Mouse (Mus musculus): ENCODE results near the gene Clca4a. TPM values are rescaled to one million over a fixed set of nuclear protein-coding genes. Genes with fewer than 3 reads are reported as not detected.
A peak's percentile ranks its signal among the peaks of the same experiment; 100 is the strongest.
"Not testable (repeated sequence)": the region's sequence is repeated elsewhere in the genome, so short reads cannot be mapped to it uniquely, and the experiment has no call there.

Clca4a gene
- polyA plus RNA-seq, 1 experiment from 2014 or later: not detected

DNA sequence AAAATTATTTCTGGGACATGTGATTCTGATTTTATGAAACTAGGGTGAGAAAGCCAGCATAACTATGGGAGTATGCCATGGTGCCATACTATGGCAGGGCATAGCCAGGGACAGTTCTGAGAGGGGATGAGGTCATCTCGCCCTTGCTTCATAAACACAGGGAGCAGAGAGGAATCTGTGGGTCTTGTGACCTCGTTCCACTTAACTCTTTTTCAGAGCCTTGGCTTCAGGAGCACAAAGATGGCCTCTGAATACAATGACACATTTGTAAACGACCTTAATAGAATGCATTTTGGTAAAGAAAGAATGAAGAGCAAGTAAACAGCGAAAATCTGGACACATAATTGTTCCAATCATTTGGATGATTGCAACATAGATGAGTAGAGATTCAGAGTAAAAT lies 24.0 kb downstream of the Clca4a start:
- H3K27ac ChIP-seq (ENCODE audit: low read depth): no peak overlapping the region
- H3K4me2 ChIP-seq (ENCODE audit: low read depth, low read length): no peak overlapping the region
- no peaks in the 10 kb centered on the region for H3K4me1 ChIP-seq (ENCODE audit: insufficient read depth)
- no peaks in the 10 kb centered on the region for H3K9me3 ChIP-seq (ENCODE audit: low read length)
- no peak overlapping the region for H3K9ac ChIP-seq (replicated peaks)
- no peaks in the 10 kb centered on the region for H3K36me3 ChIP-seq (replicated peaks; ENCODE audit: insufficient read depth, low read length)
- DNase-seq: no peak
- H3K27me3 ChIP-seq (ENCODE audit: insufficient read depth, low read length): no peaks in the 10 kb centered on the region
- no peak for ATAC-seq
- no peak overlapping the region for H3K4me3 ChIP-seq (ENCODE audit: low read depth, low read length)
- no peak for TF ChIP-seq CTCF (IDR thresholded peaks at IDR 0.05; ENCODE audit: low read depth)
- TF ChIP-seq EP300 (IDR thresholded peaks at IDR 0.05; ENCODE audit: low read depth): no peak
- 59% methylated on average over 4 of the region's 4 CpGs for WGBS (ENCODE audit: insufficient replicate concordance)

DNA sequence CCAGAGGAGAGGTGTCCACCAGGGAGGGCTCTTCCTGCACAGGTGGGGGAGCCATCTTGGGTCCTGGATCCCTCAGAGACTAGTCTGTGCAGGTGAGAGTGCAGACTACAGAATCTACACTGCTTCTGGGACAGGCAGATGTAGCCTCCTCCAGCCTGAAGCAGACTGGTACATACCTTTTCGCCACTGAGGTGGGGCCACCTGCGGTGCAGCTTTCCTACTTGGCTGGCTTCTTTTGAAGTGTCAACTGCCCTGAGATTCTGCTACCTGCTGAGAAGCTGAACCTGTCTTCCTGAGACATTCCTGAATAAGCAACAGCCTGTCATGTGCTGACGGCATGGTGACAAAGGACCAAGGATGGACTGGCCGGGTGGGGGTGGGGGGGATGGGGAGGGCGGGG lies 27.5 kb downstream of the Clca4a start:
- H3K4me2 ChIP-seq (ENCODE audit: low read depth, low read length); H3K27ac ChIP-seq (ENCODE audit: low read depth); H3K4me1 ChIP-seq (ENCODE audit: insufficient read depth); DNase-seq; H3K27me3 ChIP-seq (ENCODE audit: insufficient read depth, low read length); H3K36me3 ChIP-seq (replicated peaks; ENCODE audit: insufficient read depth, low read length); ATAC-seq; H3K9me3 ChIP-seq (ENCODE audit: low read length); H3K4me3 ChIP-seq (ENCODE audit: low read depth, low read length); H3K9ac ChIP-seq (replicated peaks): not testable (repeated sequence)
- WGBS (ENCODE audit: insufficient replicate concordance): 51% methylated on average over 5 of the region's 5 CpGs

- not testable (repeated sequence) for H3K27me3 ChIP-seq (ENCODE audit: insufficient read depth, low read length); ATAC-seq; H3K4me3 ChIP-seq (ENCODE audit: low read depth, low read length); H3K27ac ChIP-seq (ENCODE audit: low read depth); H3K9me3 ChIP-seq (ENCODE audit: low read length); DNase-seq; H3K4me2 ChIP-seq (ENCODE audit: low read depth, low read length); H3K4me1 ChIP-seq (ENCODE audit: insufficient read depth); H3K9ac ChIP-seq (replicated peaks); H3K36me3 ChIP-seq (replicated peaks; ENCODE audit: insufficient read depth, low read length)
Measured at GRCm38 (mm10) chr3:144933625-144934024, 41.2 kb downstream of the Clca4a start.

DNA sequence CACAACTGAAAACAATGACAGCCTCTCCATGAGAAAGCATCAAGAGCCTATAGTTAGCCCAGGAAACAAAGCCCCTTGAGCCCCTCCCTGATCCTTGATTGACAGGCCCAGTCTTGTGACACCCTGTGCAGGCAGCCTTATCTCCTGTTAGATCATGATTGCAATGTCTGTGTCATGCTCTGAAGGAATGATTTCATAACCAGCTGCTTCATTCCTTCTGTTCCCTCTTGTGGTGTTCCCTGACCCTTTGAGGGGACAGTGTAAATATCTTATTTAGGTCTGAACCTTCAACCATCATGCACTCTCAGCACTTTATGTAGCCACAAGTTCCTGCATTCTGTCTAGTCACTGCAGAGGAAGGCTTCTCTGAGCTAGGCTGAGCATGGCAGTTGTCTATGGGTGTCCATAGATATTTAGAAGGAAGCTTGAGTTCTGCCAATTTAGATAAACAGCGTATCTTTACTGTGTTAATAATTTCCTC lies 41.8 kb downstream of the Clca4a start:
- Histone ChIP-seq H3K4me3 (ENCODE audit: low read depth, low read length) (no peak overlapping the region), H3K36me3 (replicated peaks; ENCODE audit: insufficient read depth, low read length) (no peaks in the 10 kb centered on the region), H3K27ac (ENCODE audit: low read depth) (no peak overlapping the region), H3K4me2 (ENCODE audit: low read depth, low read length) (no peak overlapping the region), H3K9me3 (ENCODE audit: low read length) (no peaks in the 10 kb centered on the region), H3K9ac (replicated peaks) (no peak overlapping the region), H3K4me1 (ENCODE audit: insufficient read depth) (no peaks in the 10 kb centered on the region), H3K27me3 (ENCODE audit: insufficient read depth, low read length) (no peaks in the 10 kb centered on the region)
- TF ChIP-seq EP300 (IDR thresholded peaks at IDR 0.05; ENCODE audit: low read depth) (no peak), CTCF (IDR thresholded peaks at IDR 0.05; ENCODE audit: low read depth) (no peak)
- DNase-seq: no peak
- ATAC-seq: peak; percentile 53
- 64% methylated on average over 1 of the region's 1 CpGs for WGBS (ENCODE audit: insufficient replicate concordance)

DNA sequence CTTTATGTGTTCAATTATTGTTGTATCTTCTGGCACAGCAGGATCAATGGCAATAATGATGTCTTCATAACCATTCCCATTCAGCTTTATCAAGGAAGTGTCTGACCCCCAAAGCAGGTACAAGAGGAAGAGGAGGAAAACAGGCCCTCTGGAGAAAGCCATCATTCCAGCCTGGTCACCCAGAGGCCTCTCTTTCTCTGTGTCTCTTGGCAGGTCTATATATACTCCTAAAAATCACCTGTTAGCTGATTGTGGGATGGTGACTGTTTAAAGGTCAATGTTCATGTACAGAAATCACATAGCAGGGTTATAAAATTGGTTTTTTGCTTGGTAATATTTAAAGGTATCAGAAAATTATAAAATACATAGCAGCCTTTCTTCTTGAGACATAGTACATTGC lies 42.5 kb downstream of the Clca4a start, which contains the start of gene Clca4b:
Clca4b (minus strand) TSS at position 195 of the 400 bp plus-strand sequence.
- Histone ChIP-seq H3K9me3 (ENCODE audit: low read length) (no peaks in the 10 kb centered on the region), H3K27ac (ENCODE audit: low read depth) (no peak within 1 kb of the TSS), H3K36me3 (replicated peaks; ENCODE audit: insufficient read depth, low read length) (no peaks in the 10 kb centered on the region), H3K4me3 (ENCODE audit: low read depth, low read length) (no peak within 1 kb of the TSS), H3K4me2 (ENCODE audit: low read depth, low read length) (no peak within 1 kb of the TSS), H3K27me3 (ENCODE audit: insufficient read depth, low read length) (no peaks in the 10 kb centered on the region), H3K9ac (replicated peaks) (no peak within 1 kb of the TSS), H3K4me1 (ENCODE audit: insufficient read depth) (no peaks in the 10 kb centered on the region)
- no peak for DNase-seq
- no peak for TF ChIP-seq EP300 (IDR thresholded peaks at IDR 0.05; ENCODE audit: low read depth)
- TF ChIP-seq CTCF (IDR thresholded peaks at IDR 0.05; ENCODE audit: low read depth): no peak
- no peak for ATAC-seq

- Histone ChIP-seq H3K9me3 (ENCODE audit: low read length) (no peaks in the 10 kb centered on the region), H3K4me3 (ENCODE audit: low read depth, low read length) (no peak overlapping the region), H3K9ac (replicated peaks) (no peak overlapping the region), H3K27ac (ENCODE audit: low read depth) (no peak overlapping the region), H3K4me2 (ENCODE audit: low read depth, low read length) (no peak overlapping the region), H3K36me3 (replicated peaks; ENCODE audit: insufficient read depth, low read length) (no peaks in the 10 kb centered on the region), H3K27me3 (ENCODE audit: insufficient read depth, low read length) (no peaks in the 10 kb centered on the region), H3K4me1 (ENCODE audit: insufficient read depth) (no peaks in the 10 kb centered on the region)
- TF ChIP-seq CTCF (IDR thresholded peaks at IDR 0.05; ENCODE audit: low read depth): no peak
- no peak for TF ChIP-seq EP300 (IDR thresholded peaks at IDR 0.05; ENCODE audit: low read depth)
- DNase-seq (no peak), ATAC-seq (no peak)
- 81% methylated on average over 2 of the region's 2 CpGs for WGBS (ENCODE audit: insufficient replicate concordance)
Measured at GRCm38 (mm10) chr3:144914014-144914413, 60.8 kb downstream of the Clca4a start.

Other genes with a start within 250 kb of the Clca4a start
- gene Clca3a1, start 214.1 kb downstream of the Clca4a start, polyA plus RNA-seq (2015; fragmentation: Nextera tagmentation; extraction: Ambion mirVana): 8.3 and 8.5 TPM in 2 replicates
- gene Clca3a2, start 155.6 kb downstream of the Clca4a start, polyA plus RNA-seq (2015; fragmentation: Nextera tagmentation; extraction: Ambion mirVana): 0.06 TPM in 1 of 2 replicates, not detected in the other
- gene Clca3b, start 125.7 kb downstream of the Clca4a start, polyA plus RNA-seq (2015; fragmentation: Nextera tagmentation; extraction: Ambion mirVana): not detected in 2 replicates
- not detected in 2 replicates for gene Clca4b, start 42.5 kb downstream of the Clca4a start, polyA plus RNA-seq (2015; fragmentation: Nextera tagmentation; extraction: Ambion mirVana)
- gene Clca1, start 57.7 kb upstream of the Clca4a start, polyA plus RNA-seq (2015; fragmentation: Nextera tagmentation; extraction: Ambion mirVana): not detected in 2 replicates
- gene Clca2, start 124.4 kb upstream of the Clca4a start, polyA plus RNA-seq (2015; fragmentation: Nextera tagmentation; extraction: Ambion mirVana): not detected in 2 replicates
- 5.4 and 5.6 TPM in 2 replicates for gene Odf2l, start 143.5 kb upstream of the Clca4a start, polyA plus RNA-seq (2015; fragmentation: Nextera tagmentation; extraction: Ambion mirVana)

All from liver, postnatal 0 days (tissue).